Mouse (Mus musculus): ENCODE measurements around the gene Vmn1r50. TPM values are rescaled to one million over a fixed set of nuclear protein-coding genes. Genes with fewer than 3 reads are reported as not detected.
"Not testable (repeated sequence)": the region's sequence is repeated elsewhere in the genome, so short reads cannot be mapped to it uniquely, and the experiment has no call there.

Gene Vmn1r50
- not detected in 2 replicates for polyA plus RNA-seq (2014; fragmentation: Nextera tagmentation; extraction: Ambion mirVana)

DNA sequence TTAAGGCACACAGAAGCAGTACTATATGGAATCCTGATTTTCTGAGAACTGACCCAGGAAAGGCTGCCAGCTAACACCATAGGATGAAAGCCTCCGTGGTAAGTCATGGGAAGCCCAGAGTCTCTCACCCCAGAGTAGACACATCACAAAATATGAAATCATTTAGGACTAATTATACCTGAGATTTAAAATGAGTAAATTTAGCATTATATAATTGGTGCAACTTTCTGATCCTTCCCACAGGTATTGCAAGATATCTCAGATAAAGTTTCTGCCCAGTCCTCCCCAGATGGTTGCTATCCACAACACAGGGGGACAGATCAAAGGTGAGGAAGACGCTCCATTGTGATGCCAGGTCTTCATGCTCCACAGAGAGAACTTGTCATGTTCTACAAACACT is at the start of gene Vmn1r50:
Gene Vmn1r50 (plus strand): TSS at position 301 of the 400 bp plus-strand sequence.
- no peak within 1 kb of the TSS for H3K27ac ChIP-seq (replicated peaks; ENCODE audit: low read depth, low read length)
- WGBS: 62% methylated on average over 2 of the region's 2 CpGs
- no peaks in the 10 kb centered on the region for H3K4me1 ChIP-seq (ENCODE audit: control insufficient read depth, insufficient read depth, low read length)
- no peak within 1 kb of the TSS for H3K4me3 ChIP-seq (ENCODE audit: low read depth, low read length)
- no peaks in the 10 kb centered on the region for H3K9me3 ChIP-seq (ENCODE audit: control insufficient read depth, low read length)
- no peak for ATAC-seq (ENCODE audit: low read depth)
- H3K9ac ChIP-seq (ENCODE audit: low read depth, low read length): no peak within 1 kb of the TSS
- H3K27me3 ChIP-seq (replicated peaks; ENCODE audit: control insufficient read depth, insufficient read depth, low read length): no peaks in the 10 kb centered on the region
- no peak for DNase-seq (ENCODE audit: low spot score)
- no peak within 1 kb of the TSS for H3K4me2 ChIP-seq (ENCODE audit: low read depth, low read length)
- no peaks in the 10 kb centered on the region for H3K36me3 ChIP-seq (ENCODE audit: control insufficient read depth, insufficient read depth, low read length)

DNA sequence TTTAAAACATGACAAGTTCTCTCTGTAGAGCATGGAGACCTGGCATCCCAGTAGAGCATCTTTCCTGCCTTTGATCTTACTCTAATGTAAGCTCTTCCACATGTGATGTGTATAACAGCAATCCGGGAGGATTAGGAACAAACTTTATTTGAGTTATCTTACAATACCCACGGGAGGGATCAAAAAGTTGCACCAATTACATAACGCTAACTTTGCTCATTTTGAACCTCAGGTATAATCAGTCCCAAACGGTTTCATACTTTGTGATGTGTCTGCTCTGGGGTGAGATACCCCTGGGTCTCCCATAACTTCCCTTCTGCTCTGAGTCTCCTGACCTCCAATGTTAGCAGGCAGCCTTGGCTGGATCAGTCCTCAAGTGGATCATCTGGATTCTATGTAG is 22.8 kb upstream of the Vmn1r50 start, which contains the start of gene Vmn1r49:
Gene Vmn1r49 (minus strand): TSS at position 101 of the 400 bp plus-strand sequence.
- Histone ChIP-seq H3K4me1 (ENCODE audit: control insufficient read depth, insufficient read depth, low read length) (no peaks in the 10 kb centered on the region), H3K9ac (ENCODE audit: low read depth, low read length) (no peak within 1 kb of the TSS), H3K27me3 (replicated peaks; ENCODE audit: control insufficient read depth, insufficient read depth, low read length) (no peaks in the 10 kb centered on the region), H3K27ac (replicated peaks; ENCODE audit: low read depth, low read length) (no peak within 1 kb of the TSS), H3K36me3 (ENCODE audit: control insufficient read depth, insufficient read depth, low read length) (no peaks in the 10 kb centered on the region), H3K4me2 (ENCODE audit: low read depth, low read length) (no peak within 1 kb of the TSS), H3K9me3 (ENCODE audit: control insufficient read depth, low read length) (no peaks in the 10 kb centered on the region), H3K4me3 (ENCODE audit: low read depth, low read length) (no peak within 1 kb of the TSS)
- ATAC-seq (ENCODE audit: low read depth) (no peak), DNase-seq (ENCODE audit: low spot score) (no peak)
- 75% methylated on average over 4 of the region's 4 CpGs for WGBS

DNA sequence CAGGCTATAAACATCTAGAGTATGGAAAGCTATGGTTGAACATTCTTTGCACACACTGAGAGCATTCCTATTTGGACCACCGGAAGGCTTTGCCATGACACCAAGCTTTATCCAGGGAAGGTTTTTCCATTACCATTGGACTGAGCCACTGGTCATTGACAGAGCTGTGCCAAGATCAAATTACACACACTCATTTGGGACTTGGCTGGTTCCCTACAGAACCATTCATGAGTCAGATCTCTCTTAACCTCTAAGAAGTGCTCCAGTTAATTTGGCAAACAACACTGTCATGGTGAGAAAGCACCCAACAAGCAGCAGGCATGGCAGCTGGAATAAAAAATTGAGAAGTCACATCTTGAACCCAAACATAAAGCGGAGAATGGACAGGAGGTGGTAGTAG is 664 bp upstream of the Vmn1r50 start:
- Histone ChIP-seq H3K9ac (ENCODE audit: low read depth, low read length) (no peak overlapping the region), H3K9me3 (ENCODE audit: control insufficient read depth, low read length) (no peaks in the 10 kb centered on the region), H3K4me1 (ENCODE audit: control insufficient read depth, insufficient read depth, low read length) (no peaks in the 10 kb centered on the region), H3K27ac (replicated peaks; ENCODE audit: low read depth, low read length) (no peak overlapping the region), H3K27me3 (replicated peaks; ENCODE audit: control insufficient read depth, insufficient read depth, low read length) (no peaks in the 10 kb centered on the region), H3K4me3 (ENCODE audit: low read depth, low read length) (no peak overlapping the region), H3K36me3 (ENCODE audit: control insufficient read depth, insufficient read depth, low read length) (no peaks in the 10 kb centered on the region), H3K4me2 (ENCODE audit: low read depth, low read length) (no peak overlapping the region)
- no peak for DNase-seq (ENCODE audit: low spot score)
- no peak for ATAC-seq (ENCODE audit: low read depth)
- 93% methylated on average over 2 of the region's 2 CpGs for WGBS

DNA sequence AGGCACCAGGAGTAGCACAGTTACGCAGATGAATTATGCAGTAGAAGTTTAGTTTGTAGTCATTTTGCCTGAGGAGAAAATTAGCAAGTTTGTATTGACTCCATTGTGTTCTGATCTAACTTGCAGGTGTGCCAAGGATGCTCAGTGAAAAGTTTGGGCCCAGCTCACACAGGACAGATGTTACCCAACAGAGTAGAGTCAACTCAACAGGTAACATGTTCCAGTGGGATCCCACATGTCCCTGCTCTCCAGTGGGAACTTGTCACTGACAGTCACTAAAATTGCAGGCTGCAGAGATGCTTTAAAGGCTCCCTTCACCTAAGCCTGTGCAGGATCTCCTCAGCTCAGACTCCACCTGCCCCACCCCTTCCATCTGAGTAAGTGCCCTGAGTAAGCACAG is 21.1 kb downstream of the Vmn1r50 start, which contains the start of gene Vmn1r51:
Gene Vmn1r51 (plus strand): TSS at position 301 of the 400 bp plus-strand sequence.
- not testable (repeated sequence) for H3K4me3 ChIP-seq (ENCODE audit: low read depth, low read length); H3K9ac ChIP-seq (ENCODE audit: low read depth, low read length); H3K4me2 ChIP-seq (ENCODE audit: low read depth, low read length); H3K9me3 ChIP-seq (ENCODE audit: control insufficient read depth, low read length); DNase-seq (ENCODE audit: low spot score); H3K4me1 ChIP-seq (ENCODE audit: control insufficient read depth, insufficient read depth, low read length); H3K27me3 ChIP-seq (replicated peaks; ENCODE audit: control insufficient read depth, insufficient read depth, low read length); H3K36me3 ChIP-seq (ENCODE audit: control insufficient read depth, insufficient read depth, low read length); ATAC-seq (ENCODE audit: low read depth); H3K27ac ChIP-seq (replicated peaks; ENCODE audit: low read depth, low read length)
- WGBS: 90% methylated on average over 1 of the region's 1 CpGs

Other genes with a start within 250 kb of the Vmn1r50 start
- gene Vmn1r42, start 225.0 kb upstream of the Vmn1r50 start, polyA plus RNA-seq (2014; fragmentation: Nextera tagmentation; extraction: Ambion mirVana): not detected in 2 replicates
- 0.06 TPM in 1 of 2 replicates, not detected in the other for gene Vmn1r43, start 225.0 kb upstream of the Vmn1r50 start, polyA plus RNA-seq (2014; fragmentation: Nextera tagmentation; extraction: Ambion mirVana)
- not detected in 2 replicates for gene Vmn1r44, start 217.8 kb upstream of the Vmn1r50 start, polyA plus RNA-seq (2014; fragmentation: Nextera tagmentation; extraction: Ambion mirVana)
- gene Vmn1r45, start 160.8 kb upstream of the Vmn1r50 start, polyA plus RNA-seq (2014; fragmentation: Nextera tagmentation; extraction: Ambion mirVana): not detected in 2 replicates
- not detected in 2 replicates for gene Vmn1r46, start 132.1 kb upstream of the Vmn1r50 start, polyA plus RNA-seq (2014; fragmentation: Nextera tagmentation; extraction: Ambion mirVana)
- not detected in 2 replicates for gene Vmn1r47, start 85.3 kb upstream of the Vmn1r50 start, polyA plus RNA-seq (2014; fragmentation: Nextera tagmentation; extraction: Ambion mirVana)
- not detected in 2 replicates for gene Vmn1r48, start 64.6 kb upstream of the Vmn1r50 start, polyA plus RNA-seq (2014; fragmentation: Nextera tagmentation; extraction: Ambion mirVana)
- not detected in 2 replicates for gene Vmn1r49, start 22.9 kb upstream of the Vmn1r50 start, polyA plus RNA-seq (2014; fragmentation: Nextera tagmentation; extraction: Ambion mirVana)
- gene Vmn1r51, start 21.2 kb downstream of the Vmn1r50 start, polyA plus RNA-seq (2014; fragmentation: Nextera tagmentation; extraction: Ambion mirVana): 0.15 TPM in 1 of 2 replicates, not detected in the other
- gene Vmn1r52, start 73.4 kb downstream of the Vmn1r50 start, polyA plus RNA-seq (2014; fragmentation: Nextera tagmentation; extraction: Ambion mirVana): not detected in 2 replicates
- not detected in 2 replicates for gene V1ra8, start 101.4 kb downstream of the Vmn1r50 start, polyA plus RNA-seq (2014; fragmentation: Nextera tagmentation; extraction: Ambion mirVana)
- gene Vmn1r53, start 123.0 kb downstream of the Vmn1r50 start, polyA plus RNA-seq (2014; fragmentation: Nextera tagmentation; extraction: Ambion mirVana): not detected in 2 replicates
- not detected in 2 replicates for gene Vmn1r54, start 144.9 kb downstream of the Vmn1r50 start, polyA plus RNA-seq (2014; fragmentation: Nextera tagmentation; extraction: Ambion mirVana)
- gene BC048671, start 199.8 kb downstream of the Vmn1r50 start, polyA plus RNA-seq (2014; fragmentation: Nextera tagmentation; extraction: Ambion mirVana): not detected in 2 replicates
- gene Chst13, start 223.8 kb downstream of the Vmn1r50 start, polyA plus RNA-seq (2014; fragmentation: Nextera tagmentation; extraction: Ambion mirVana): 3.1 and 6.4 TPM in 2 replicates
- 0.11 TPM in 1 of 2 replicates, not detected in the other for gene Uroc1, start 231.9 kb downstream of the Vmn1r50 start, polyA plus RNA-seq (2014; fragmentation: Nextera tagmentation; extraction: Ambion mirVana)

All from embryonic facial prominence, embryonic 14.5 days (tissue).